Mouse (Mus musculus) B cell, adult 67 days (primary cell): ENCODE results near the gene H6pd. TPM values are rescaled to one million over a fixed set of nuclear protein-coding genes. Genes with fewer than 3 reads are reported as not detected.

ENCODE experiments used
- total RNA-seq, 2 experiments: library from RNA; stranded (reverse); gene quantifications; 4 replicates each; pipeline ENCODE4 v1.2.4; 2023

The H6pd gene
- total RNA-seq: 10 to 100 TPM; 13.3 to 18.8 TPM

GRCm38 (mm10) chr4:150008853-150009586, at the start of gene H6pd:
Gene H6pd, minus strand, starts transcription at chr4:150009023.

GRCm38 (mm10) chr4:149954893-149955439, 53.9 kb downstream of the H6pd start, which contains the start of gene Spsb1:
Gene Spsb1, minus strand, starts transcription at chr4:149955043.

Other genes with a start within 250 kb of the H6pd start
- gene Slc25a33, start 234.7 kb downstream of the H6pd start, total RNA-seq: 1 to 10 TPM; 4.3 to 4.6 TPM
- 1 to 10 TPM; 1.5 to 2.5 TPM for gene Spsb1, start 54.0 kb downstream of the H6pd start, total RNA-seq
- 1 to 10 TPM; 1.2 to 1.6 TPM for gene Gpr157, start 78.3 kb upstream of the H6pd start, total RNA-seq
- gene Slc2a5, start 110.3 kb upstream of the H6pd start, total RNA-seq: not detected
- gene Slc2a7, start 139.9 kb upstream of the H6pd start, total RNA-seq: not detected
- gene Car6, start 192.3 kb upstream of the H6pd start, total RNA-seq: not detected
- gene Eno1, start 227.7 kb upstream of the H6pd start, total RNA-seq: 100 to 1,000 TPM; 115 to 142 TPM